Mouse (Mus musculus) adrenal gland, adult 2 months (tissue): ENCODE measurements around the gene Mark1. TPM values are rescaled to one million over a fixed set of nuclear protein-coding genes. Genes with fewer than 3 reads are reported as not detected.

Source experiments
- DNase-seq: peaks from one replicate; pipeline ENCODE4 v3.0.0; 2021
- polyA plus RNA-seq: library from polyadenylated mRNA; depleted of rRNA; stranded (reverse); fragments of >200 nt; gene quantifications from 2 replicates; pipeline ENCODE4 v1.2.3, GENCODE M21; 2012; rRNA removed
- total RNA-seq, 2 experiments: library from RNA; stranded (reverse); gene quantifications; 2 replicates each; pipeline ENCODE4 v1.2.3; 2021

The Mark1 gene
- total and polyA plus RNA-seq, 3 experiments, result 4.5 to 9.6 (median 5.3) TPM

- DNase-seq, result peak; percentile 89
Observed at GRCm38 (mm10) chr1:184851741-184852618, 147.4 kb downstream of the Mark1 start.

DNA sequence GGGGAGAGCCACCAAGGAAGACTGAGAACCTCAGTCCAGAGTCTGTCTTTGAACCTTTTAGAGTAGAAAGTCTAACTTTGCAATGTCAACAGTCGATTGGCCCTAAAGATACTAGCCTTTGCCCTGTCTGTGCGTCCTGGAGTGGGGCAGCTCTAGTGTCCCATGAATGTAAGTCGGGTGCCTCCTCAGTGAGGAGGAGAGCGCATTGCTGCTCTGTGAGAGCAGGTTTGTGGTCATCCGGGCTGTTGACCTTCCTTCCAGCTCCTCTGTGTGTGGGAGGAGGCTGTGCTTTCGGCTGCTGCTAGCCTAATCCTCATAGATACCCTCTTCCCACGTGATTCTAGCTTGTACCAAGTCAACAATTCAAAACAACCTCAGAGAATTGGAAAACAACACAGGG is 148.2 kb downstream of the Mark1 start:
- no peak for DNase-seq

GRCm38 (mm10) chr1:184846973-184847372 is 152.4 kb downstream of the Mark1 start:
- DNase-seq, result no peak

Other genes starting within 250 kb of the Mark1 start
- gene Marc1, start 188.3 kb downstream of the Mark1 start, total RNA-seq, result 1 to 10 TPM in 1 of 2 experiments, under 1 TPM in 1; 0.83 to 4.4 TPM
- 5.0 and 7.5 TPM in 2 replicates for gene Marc1, start 188.3 kb downstream of the Mark1 start, polyA plus RNA-seq
- gene Marc2, start 153.1 kb downstream of the Mark1 start, total RNA-seq, result 100 to 1,000 TPM; 288 to 409 TPM
- 117 and 164 TPM in 2 replicates for gene Marc2, start 153.1 kb downstream of the Mark1 start, polyA plus RNA-seq
- gene C130074G19Rik, start 116.4 kb downstream of the Mark1 start, total RNA-seq, result 10 to 100 TPM; 26.9 to 43.6 TPM
- gene C130074G19Rik, start 116.4 kb downstream of the Mark1 start, polyA plus RNA-seq, result 8.9 and 9.8 TPM in 2 replicates
- gene Rab3gap2, start 204.5 kb upstream of the Mark1 start, total RNA-seq, result 10 to 100 TPM; 50.5 to 52.8 TPM
- gene Rab3gap2, start 204.5 kb upstream of the Mark1 start, polyA plus RNA-seq, result 23.7 and 36.8 TPM in 2 replicates